Mouse (Mus musculus): Measurements from ENCODE around the gene Xxylt1. TPM values are rescaled to one million over a fixed set of nuclear protein-coding genes. Genes with fewer than 3 reads are reported as not detected.

Xxylt1 gene
- total and polyA plus RNA-seq, 2 experiments from 2014 or later = 21.0 to 32.8 TPM

DNA sequence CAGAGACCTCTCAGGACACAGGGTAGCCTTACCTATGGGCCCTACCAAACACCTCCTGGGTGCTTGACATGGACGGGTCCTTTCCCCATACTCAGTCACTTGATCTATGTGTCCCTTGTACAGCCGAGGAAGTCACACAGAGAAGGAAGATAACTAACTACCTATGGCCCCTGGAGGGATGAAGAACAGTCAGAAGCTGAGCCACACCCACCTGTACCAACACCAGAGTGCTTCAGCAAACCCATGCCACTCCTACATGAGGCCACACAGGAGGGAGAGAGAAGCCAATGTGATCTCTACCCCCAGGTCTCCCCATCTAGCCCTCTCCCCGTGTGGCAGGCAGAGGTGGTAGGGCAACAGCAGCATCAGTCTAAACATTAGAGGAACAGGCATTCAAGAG, 18.3 kb downstream of the Xxylt1 start:
- H3K4me1 ChIP-seq (ENCODE audit: insufficient read depth, low read length) = 0 out of 2 replicates have a peak, but pooled peaks cover 2% of the 10 kb centered on the region
- DNase-seq (ENCODE audit: low spot score) (no peak), ATAC-seq (no peak)
- H3K4me3 ChIP-seq (ENCODE audit: low read length) = no peak overlapping the region
- no peaks in the 10 kb centered on the region for H3K9me3 ChIP-seq (ENCODE audit: low read length)
- H3K9ac ChIP-seq (replicated peaks; ENCODE audit: low read length) = no peak overlapping the region
- H3K4me2 ChIP-seq (ENCODE audit: low read depth, low read length) = no peak overlapping the region
- H3K27ac ChIP-seq = no peak overlapping the region
- TF ChIP-seq CTCF (IDR thresholded peaks at IDR 0.05; ENCODE audit: low read depth) = no peak
- H3K36me3 ChIP-seq (ENCODE audit: insufficient read depth, low read length) = no peaks in the 10 kb centered on the region
- H3K27me3 ChIP-seq (ENCODE audit: insufficient read depth, low read length) = no peaks in the 10 kb centered on the region
- 86% methylated on average over 3 of the region's 3 CpGs for WGBS

DNA sequence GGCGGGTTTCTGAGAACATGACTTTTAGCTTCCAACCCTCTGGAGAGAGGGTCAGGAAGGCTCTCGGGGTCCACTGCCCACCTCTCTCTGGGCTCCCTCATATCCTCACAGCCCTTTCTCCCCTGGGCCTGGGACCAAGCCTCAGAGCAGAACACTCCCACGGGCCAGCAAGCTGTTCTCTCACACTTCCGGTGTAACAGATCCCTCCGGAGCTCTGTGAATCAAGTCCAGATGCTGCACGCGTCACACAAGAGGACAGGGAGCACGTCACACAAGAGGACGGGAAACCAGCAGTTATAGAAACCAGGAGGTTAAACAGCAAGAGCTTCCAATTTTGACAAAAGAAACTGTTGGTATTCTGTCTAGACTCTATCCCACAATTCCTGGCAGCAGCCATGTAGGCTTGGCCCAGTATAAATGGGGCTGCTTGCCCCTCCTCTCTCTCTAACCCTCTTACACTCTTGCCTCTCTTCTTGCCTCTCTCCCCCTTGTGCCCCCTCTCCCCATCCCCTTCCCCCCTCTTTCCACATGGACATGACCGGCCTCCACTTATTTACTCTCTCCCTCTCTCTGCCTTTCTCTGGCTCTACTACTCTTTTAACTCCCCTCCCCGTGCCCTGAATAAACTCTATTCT, 19.9 kb downstream of the Xxylt1 start:
- ATAC-seq (peak; percentile 63), DNase-seq (ENCODE audit: low spot score) (peak; percentile 8)
- 68% methylated on average over 11 of the region's 11 CpGs for WGBS
- H3K9me3 ChIP-seq (ENCODE audit: low read length) = no peaks in the 10 kb centered on the region
- H3K27me3 ChIP-seq (ENCODE audit: insufficient read depth, low read length) = no peaks in the 10 kb centered on the region
- no peaks in the 10 kb centered on the region for H3K36me3 ChIP-seq (ENCODE audit: insufficient read depth, low read length)
- no peak overlapping the region for H3K27ac ChIP-seq
- H3K4me2 ChIP-seq (ENCODE audit: low read depth, low read length) = no peak overlapping the region
- no peak overlapping the region for H3K4me3 ChIP-seq (ENCODE audit: low read length)
- H3K9ac ChIP-seq (replicated peaks; ENCODE audit: low read length) = no peak overlapping the region
- 0 out of 2 replicates have a peak, but pooled peaks cover 2% of the 10 kb centered on the region for H3K4me1 ChIP-seq (ENCODE audit: insufficient read depth, low read length)
- no peak for TF ChIP-seq CTCF (IDR thresholded peaks at IDR 0.05; ENCODE audit: low read depth)

DNA sequence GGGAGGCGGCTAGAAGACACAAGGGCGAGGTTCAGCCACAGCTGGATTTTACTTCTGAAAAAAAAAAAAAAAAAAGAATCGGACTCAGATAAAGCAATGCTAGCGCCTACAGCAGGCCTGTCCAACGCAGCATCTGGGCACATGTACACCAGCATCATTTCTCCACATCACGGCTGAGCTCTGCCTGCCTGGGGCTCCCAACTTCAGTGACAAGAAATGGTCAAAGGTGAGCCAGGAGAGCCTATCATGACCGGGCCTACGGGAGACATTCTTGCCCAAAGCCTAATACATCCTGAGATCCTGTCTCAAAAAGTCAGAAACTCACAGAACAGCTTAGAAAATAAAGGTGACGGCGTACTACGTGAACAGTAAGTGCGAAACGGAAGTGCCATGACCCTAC, 20.5 kb downstream of the Xxylt1 start:
- Histone ChIP-seq H3K27me3 (ENCODE audit: insufficient read depth, low read length) (no peaks in the 10 kb centered on the region), H3K27ac (no peak overlapping the region), H3K4me3 (ENCODE audit: low read length) (no peak overlapping the region), H3K9me3 (ENCODE audit: low read length) (no peaks in the 10 kb centered on the region), H3K9ac (replicated peaks; ENCODE audit: low read length) (no peak overlapping the region), H3K4me1 (ENCODE audit: insufficient read depth, low read length) (0 out of 2 replicates have a peak, but pooled peaks cover 2% of the 10 kb centered on the region), H3K4me2 (ENCODE audit: low read depth, low read length) (no peak overlapping the region), H3K36me3 (ENCODE audit: insufficient read depth, low read length) (no peaks in the 10 kb centered on the region)
- 96% methylated on average over 13 of the region's 13 CpGs for WGBS
- no peak for TF ChIP-seq CTCF (IDR thresholded peaks at IDR 0.05; ENCODE audit: low read depth)
- ATAC-seq (no peak), DNase-seq (ENCODE audit: low spot score) (no peak)

DNA sequence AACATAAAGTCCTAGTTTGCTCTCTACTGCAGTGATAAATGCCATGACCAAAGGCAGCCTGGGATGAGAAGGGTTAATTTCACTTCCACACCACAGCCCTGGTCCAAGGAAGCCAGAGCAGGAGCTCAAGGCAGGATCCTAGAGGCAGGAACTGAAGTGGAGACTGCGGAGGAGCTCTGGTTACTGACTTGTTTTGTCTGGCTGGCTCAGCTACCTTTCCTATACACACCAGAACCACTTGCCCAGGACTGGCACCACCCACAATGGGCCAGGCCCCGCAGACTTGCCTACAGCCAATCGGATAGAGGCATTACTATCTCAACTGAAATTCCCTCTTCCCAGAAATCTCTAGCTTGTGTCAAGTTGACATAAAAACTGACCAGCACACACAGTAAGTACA, 21.0 kb downstream of the Xxylt1 start:
- ATAC-seq (no peak), DNase-seq (ENCODE audit: low spot score) (no peak)
- H3K4me3 ChIP-seq (ENCODE audit: low read length) = no peak overlapping the region
- no peak overlapping the region for H3K4me2 ChIP-seq (ENCODE audit: low read depth, low read length)
- no peak overlapping the region for H3K27ac ChIP-seq
- 0 out of 2 replicates have a peak, but pooled peaks cover 2% of the 10 kb centered on the region for H3K4me1 ChIP-seq (ENCODE audit: insufficient read depth, low read length)
- H3K27me3 ChIP-seq (ENCODE audit: insufficient read depth, low read length) = no peaks in the 10 kb centered on the region
- no peaks in the 10 kb centered on the region for H3K9me3 ChIP-seq (ENCODE audit: low read length)
- WGBS = 98% methylated on average over 3 of the region's 3 CpGs
- H3K9ac ChIP-seq (replicated peaks; ENCODE audit: low read length) = no peak overlapping the region
- no peak for TF ChIP-seq CTCF (IDR thresholded peaks at IDR 0.05; ENCODE audit: low read depth)
- H3K36me3 ChIP-seq (ENCODE audit: insufficient read depth, low read length) = no peaks in the 10 kb centered on the region

DNA sequence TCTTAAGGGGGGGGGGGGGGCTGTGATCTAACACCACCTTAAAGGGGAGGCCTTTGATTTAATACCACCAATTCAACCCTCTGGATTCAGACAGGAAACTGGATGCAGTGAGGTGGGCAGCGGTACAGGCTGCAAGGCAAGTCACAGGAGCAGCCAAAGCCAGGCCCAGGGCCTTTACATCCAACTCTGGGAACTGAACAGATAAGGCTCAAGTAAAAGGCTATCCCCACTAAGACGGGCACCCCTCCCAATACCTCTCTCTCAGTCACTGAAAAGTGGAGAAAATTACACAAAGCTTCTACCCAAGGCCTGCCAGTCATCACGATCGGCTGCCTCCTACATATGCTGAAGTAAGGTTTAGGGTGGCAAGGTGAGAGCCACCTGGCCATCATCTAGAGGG, 21.5 kb downstream of the Xxylt1 start:
- no peak for DNase-seq (ENCODE audit: low spot score)
- no peak for TF ChIP-seq CTCF (IDR thresholded peaks at IDR 0.05; ENCODE audit: low read depth)

DNA sequence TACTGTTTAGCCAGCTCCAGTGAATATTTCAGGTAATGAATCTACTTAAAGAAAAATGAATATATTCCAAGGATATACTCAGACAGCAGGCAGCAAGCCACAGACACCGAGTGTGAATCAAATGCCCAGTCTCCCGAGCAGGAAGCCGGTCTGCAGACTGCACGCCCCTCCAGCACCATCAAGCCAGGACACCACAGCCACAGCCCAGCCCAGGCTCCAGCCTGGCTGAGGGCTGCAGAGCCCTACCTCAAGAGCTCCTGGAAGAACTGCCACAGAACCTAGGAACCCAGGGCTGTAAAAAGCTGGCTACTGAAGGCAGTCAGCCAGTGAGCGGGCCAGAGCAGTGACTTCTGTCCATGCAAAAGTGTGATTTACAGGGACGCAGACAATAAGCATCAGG, 28.4 kb downstream of the Xxylt1 start:
- no peak overlapping the region for H3K4me2 ChIP-seq (ENCODE audit: low read depth, low read length)
- H3K9me3 ChIP-seq (ENCODE audit: low read length) = no peaks in the 10 kb centered on the region
- no peaks in the 10 kb centered on the region for H3K36me3 ChIP-seq (ENCODE audit: insufficient read depth, low read length)
- WGBS = 82% methylated on average over 6 of the region's 6 CpGs
- H3K4me1 ChIP-seq (ENCODE audit: insufficient read depth, low read length) = no peaks in the 10 kb centered on the region
- TF ChIP-seq CTCF (IDR thresholded peaks at IDR 0.05; ENCODE audit: low read depth) = no peak
- no peak overlapping the region for H3K27ac ChIP-seq
- H3K27me3 ChIP-seq (ENCODE audit: insufficient read depth, low read length) = no peaks in the 10 kb centered on the region
- ATAC-seq (no peak), DNase-seq (ENCODE audit: low spot score) (no peak)
- H3K9ac ChIP-seq (replicated peaks; ENCODE audit: low read length) = no peak overlapping the region
- no peak overlapping the region for H3K4me3 ChIP-seq (ENCODE audit: low read length)

More for the DNA sequence above, 21.5 kb downstream of the Xxylt1 start:
- Histone ChIP-seq H3K4me1 (ENCODE audit: insufficient read depth, low read length) (0 out of 2 replicates have a peak, but pooled peaks cover 2% of the 10 kb centered on the region), H3K4me2 (ENCODE audit: low read depth, low read length) (no peak overlapping the region), H3K27ac (no peak overlapping the region), H3K27me3 (ENCODE audit: insufficient read depth, low read length) (no peaks in the 10 kb centered on the region), H3K9me3 (ENCODE audit: low read length) (no peaks in the 10 kb centered on the region), H3K9ac (replicated peaks; ENCODE audit: low read length) (no peak overlapping the region), H3K36me3 (ENCODE audit: insufficient read depth, low read length) (no peaks in the 10 kb centered on the region), H3K4me3 (ENCODE audit: low read length) (no peak overlapping the region)
- no peak for ATAC-seq
- 86% methylated on average over 4 of the region's 4 CpGs for WGBS

DNA sequence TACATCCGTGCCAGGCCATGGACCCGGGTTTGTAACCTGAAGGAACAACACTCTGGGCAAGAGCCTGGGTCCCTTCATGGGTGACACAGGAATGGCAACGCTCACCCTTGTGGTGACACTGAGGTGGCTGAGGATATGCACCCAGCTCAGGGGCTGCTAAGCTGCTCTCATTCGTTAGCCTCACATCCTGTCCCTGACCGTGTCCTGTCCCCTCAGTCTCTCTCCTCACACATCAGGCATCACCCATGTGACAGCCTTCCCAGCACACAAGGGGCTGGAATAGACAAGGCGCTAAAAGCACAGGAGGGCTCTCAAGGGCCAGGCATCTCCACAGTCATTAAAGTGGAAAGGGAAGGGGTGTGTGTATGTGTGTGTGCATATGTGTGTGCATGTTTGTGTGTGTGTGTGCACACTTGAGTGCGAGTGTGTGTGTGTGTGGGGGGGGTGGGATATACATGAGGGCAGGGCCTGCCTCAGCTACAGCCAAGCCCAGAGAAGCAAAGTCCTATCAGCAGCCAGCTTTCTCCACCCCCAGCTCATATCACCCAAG, 29.0 kb downstream of the Xxylt1 start:
- no peaks in the 10 kb centered on the region for H3K9me3 ChIP-seq (ENCODE audit: low read length)
- H3K4me2 ChIP-seq (ENCODE audit: low read depth, low read length) = no peak overlapping the region
- H3K36me3 ChIP-seq (ENCODE audit: insufficient read depth, low read length) = no peaks in the 10 kb centered on the region
- no peak for TF ChIP-seq CTCF (IDR thresholded peaks at IDR 0.05; ENCODE audit: low read depth)
- WGBS = 78% methylated on average over 7 of the region's 7 CpGs
- H3K9ac ChIP-seq (replicated peaks; ENCODE audit: low read length) = no peak overlapping the region
- no peak for ATAC-seq
- no peaks in the 10 kb centered on the region for H3K4me1 ChIP-seq (ENCODE audit: insufficient read depth, low read length)
- H3K4me3 ChIP-seq (ENCODE audit: low read length) = no peak overlapping the region
- DNase-seq (ENCODE audit: low spot score) = no peak
- H3K27me3 ChIP-seq (ENCODE audit: insufficient read depth, low read length) = no peaks in the 10 kb centered on the region
- no peak overlapping the region for H3K27ac ChIP-seq
